Mouse (Mus musculus): ENCODE results near the gene Mien1. TPM values are rescaled to one million over a fixed set of nuclear protein-coding genes. Genes with fewer than 3 reads are reported as not detected.

Gene Mien1
- polyA plus RNA-seq, 2 experiments = 48.5 to 86.8 TPM

GRCm38 (mm10) chr11:98456945-98457344 lies 18.2 kb upstream of the Mien1 start:
- Histone ChIP-seq H3K27me3 (ENCODE audit: control insufficient read depth, insufficient read depth, low read length) (peaks cover 17% of the 10 kb centered on the region; the same call in 1 of the 2 replicates), H3K4me3 (replicated peaks; ENCODE audit: low read length) (peak overlapping the region; percentile 61), H3K9me3 (ENCODE audit: control insufficient read depth, low read length) (no peaks in the 10 kb centered on the region), H3K27ac (replicated peaks; ENCODE audit: low read depth, low read length) (no peak overlapping the region), H3K36me3 (ENCODE audit: control insufficient read depth, insufficient read depth, low read length) (no peaks in the 10 kb centered on the region), H3K4me1 (ENCODE audit: control insufficient read depth, insufficient read depth, low read length) (0 out of 2 replicates have a peak, but pooled peaks cover 2% of the 10 kb centered on the region), H3K9ac (ENCODE audit: low read depth, low read length, severe bottlenecking) (0 out of 2 replicates have a peak overlapping the region, but pooled peaks have one; percentile 61), H3K4me2 (replicated peaks; ENCODE audit: low read depth, low read length, severe bottlenecking) (peak overlapping the region; percentile 90)
- peak; percentile 4; the same call in 1 of the 2 replicates for ATAC-seq (ENCODE audit: low FRiP score, low read depth)
- TF ChIP-seq POLR2A (IDR thresholded peaks at IDR 0.05; ENCODE audit: borderline replicate concordance, extremely low read depth, insufficient read depth, insufficient read length) = no peak
- no peak for DNase-seq (ENCODE audit: low spot score)
- WGBS = 26% methylated on average over 9 of the region's 9 CpGs

DNA sequence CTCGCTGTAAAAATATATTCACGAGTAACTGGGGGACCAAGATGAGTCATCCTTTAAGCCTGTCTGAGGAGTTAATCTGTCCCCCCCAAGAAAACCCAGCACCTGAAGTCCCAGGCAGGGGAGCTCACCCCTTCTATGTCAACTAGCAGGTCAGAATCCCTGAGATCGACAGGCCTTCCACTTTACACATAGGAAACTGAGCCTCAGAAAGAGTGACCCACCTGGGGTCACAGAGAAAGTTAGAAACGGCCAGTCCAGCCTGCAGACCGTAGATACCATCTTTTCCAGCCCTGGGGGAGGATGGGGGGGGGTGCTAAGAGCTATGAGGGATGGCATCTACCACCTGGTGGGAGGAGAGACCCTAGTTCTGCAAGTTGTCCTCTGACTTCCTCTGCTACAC lies 17.8 kb upstream of the Mien1 start:
- H3K4me3 ChIP-seq (replicated peaks; ENCODE audit: low read length) = no peak overlapping the region
- 0 out of 2 replicates have a peak, but pooled peaks cover 2% of the 10 kb centered on the region for H3K4me1 ChIP-seq (ENCODE audit: control insufficient read depth, insufficient read depth, low read length)
- WGBS = 76% methylated on average over 5 of the region's 5 CpGs
- no peak overlapping the region for H3K4me2 ChIP-seq (replicated peaks; ENCODE audit: low read depth, low read length, severe bottlenecking)
- H3K9me3 ChIP-seq (ENCODE audit: control insufficient read depth, low read length) = no peaks in the 10 kb centered on the region
- no peak for TF ChIP-seq POLR2A (IDR thresholded peaks at IDR 0.05; ENCODE audit: borderline replicate concordance, extremely low read depth, insufficient read depth, insufficient read length)
- DNase-seq (ENCODE audit: low spot score) (no peak), ATAC-seq (ENCODE audit: low FRiP score, low read depth) (no peak)
- H3K36me3 ChIP-seq (ENCODE audit: control insufficient read depth, insufficient read depth, low read length) = no peaks in the 10 kb centered on the region
- no peak overlapping the region for H3K27ac ChIP-seq (replicated peaks; ENCODE audit: low read depth, low read length)
- H3K27me3 ChIP-seq (ENCODE audit: control insufficient read depth, insufficient read depth, low read length) = peaks cover 17% of the 10 kb centered on the region; the same call in 1 of the 2 replicates
- H3K9ac ChIP-seq (ENCODE audit: low read depth, low read length, severe bottlenecking) = no peak overlapping the region

- DNase-seq (ENCODE audit: low spot score) (no peak), ATAC-seq (ENCODE audit: low FRiP score, low read depth) (no peak)
- no peak for TF ChIP-seq POLR2A (IDR thresholded peaks at IDR 0.05; ENCODE audit: borderline replicate concordance, extremely low read depth, insufficient read depth, insufficient read length)
- Histone ChIP-seq H3K4me2 (replicated peaks; ENCODE audit: low read depth, low read length, severe bottlenecking) (no peak overlapping the region), H3K36me3 (ENCODE audit: control insufficient read depth, insufficient read depth, low read length) (no peaks in the 10 kb centered on the region), H3K27me3 (ENCODE audit: control insufficient read depth, insufficient read depth, low read length) (peaks cover 17% of the 10 kb centered on the region; the same call in 1 of the 2 replicates), H3K4me3 (replicated peaks; ENCODE audit: low read length) (no peak overlapping the region), H3K9ac (ENCODE audit: low read depth, low read length, severe bottlenecking) (no peak overlapping the region), H3K9me3 (ENCODE audit: control insufficient read depth, low read length) (no peaks in the 10 kb centered on the region), H3K27ac (replicated peaks; ENCODE audit: low read depth, low read length) (no peak overlapping the region), H3K4me1 (ENCODE audit: control insufficient read depth, insufficient read depth, low read length) (0 out of 2 replicates have a peak, but pooled peaks cover 2% of the 10 kb centered on the region)
- WGBS = 85% methylated on average over 4 of the region's 4 CpGs
Observed at GRCm38 (mm10) chr11:98455484-98455883, 16.7 kb upstream of the Mien1 start.

- Histone ChIP-seq H3K27me3 (ENCODE audit: control insufficient read depth, insufficient read depth, low read length) (peaks cover 13% of the 10 kb centered on the region; the same call in 1 of the 2 replicates), H3K4me3 (replicated peaks; ENCODE audit: low read length) (no peak overlapping the region), H3K9me3 (ENCODE audit: control insufficient read depth, low read length) (no peaks in the 10 kb centered on the region), H3K27ac (replicated peaks; ENCODE audit: low read depth, low read length) (no peak overlapping the region), H3K4me1 (ENCODE audit: control insufficient read depth, insufficient read depth, low read length) (peaks cover 7% of the 10 kb centered on the region; the same call in 1 of the 2 replicates), H3K9ac (ENCODE audit: low read depth, low read length, severe bottlenecking) (no peak overlapping the region), H3K36me3 (ENCODE audit: control insufficient read depth, insufficient read depth, low read length) (no peaks in the 10 kb centered on the region), H3K4me2 (replicated peaks; ENCODE audit: low read depth, low read length, severe bottlenecking) (no peak overlapping the region)
- 74% methylated on average over 20 of the region's 20 CpGs for WGBS
- DNase-seq (ENCODE audit: low spot score) (no peak), ATAC-seq (ENCODE audit: low FRiP score, low read depth) (no peak)
- no peak for TF ChIP-seq POLR2A (IDR thresholded peaks at IDR 0.05; ENCODE audit: borderline replicate concordance, extremely low read depth, insufficient read depth, insufficient read length)
Observed at GRCm38 (mm10) chr11:98449921-98450771, 11.4 kb upstream of the Mien1 start.

GRCm38 (mm10) chr11:98449419-98449818 lies 10.6 kb upstream of the Mien1 start:
- Histone ChIP-seq H3K27me3 (ENCODE audit: control insufficient read depth, insufficient read depth, low read length) (peaks cover 13% of the 10 kb centered on the region; the same call in 1 of the 2 replicates), H3K27ac (replicated peaks; ENCODE audit: low read depth, low read length) (no peak overlapping the region)
- no peak for TF ChIP-seq POLR2A (IDR thresholded peaks at IDR 0.05; ENCODE audit: borderline replicate concordance, extremely low read depth, insufficient read depth, insufficient read length)

More at GRCm38 (mm10) chr11:98449419-98449818, 10.6 kb upstream of the Mien1 start:
- no peak for ATAC-seq (ENCODE audit: low FRiP score, low read depth)
- H3K9me3 ChIP-seq (ENCODE audit: control insufficient read depth, low read length) = no peaks in the 10 kb centered on the region
- H3K4me1 ChIP-seq (ENCODE audit: control insufficient read depth, insufficient read depth, low read length) = peaks cover 7% of the 10 kb centered on the region; the same call in 1 of the 2 replicates
- H3K36me3 ChIP-seq (ENCODE audit: control insufficient read depth, insufficient read depth, low read length) = no peaks in the 10 kb centered on the region
- H3K4me3 ChIP-seq (replicated peaks; ENCODE audit: low read length) = no peak overlapping the region
- DNase-seq (ENCODE audit: low spot score) = no peak
- H3K9ac ChIP-seq (ENCODE audit: low read depth, low read length, severe bottlenecking) = no peak overlapping the region
- 92% methylated on average over 3 of the region's 3 CpGs for WGBS
- H3K4me2 ChIP-seq (replicated peaks; ENCODE audit: low read depth, low read length, severe bottlenecking) = no peak overlapping the region
